Mouse (Mus musculus): Measurements from ENCODE around the gene Aqp2. TPM values are rescaled to one million over a fixed set of nuclear protein-coding genes. Genes with fewer than 3 reads are reported as not detected.

Gene Aqp2
- polyA plus RNA-seq, 1 experiment from 2014 or later = not detected

Other genes with a start within 250 kb of the Aqp2 start
- gene Fmnl3, start 208.6 kb upstream of the Aqp2 start, polyA plus RNA-seq (2016; fragmentation: Nextera tagmentation; extraction: Ambion mirVana) = 24.4 and 25.6 TPM in 2 replicates
- gene Tmbim6, start 186.2 kb upstream of the Aqp2 start, polyA plus RNA-seq (2016; fragmentation: Nextera tagmentation; extraction: Ambion mirVana) = 262 and 273 TPM in 2 replicates
- gene Nckap5l, start 121.3 kb upstream of the Aqp2 start, polyA plus RNA-seq (2016; fragmentation: Nextera tagmentation; extraction: Ambion mirVana) = 14.1 and 15.1 TPM in 2 replicates
- 16.0 and 16.7 TPM in 2 replicates for gene Bcdin3d, start 104.3 kb upstream of the Aqp2 start, polyA plus RNA-seq (2016; fragmentation: Nextera tagmentation; extraction: Ambion mirVana)
- 0.45 and 0.74 TPM in 2 replicates for gene Faim2, start 50.9 kb upstream of the Aqp2 start, polyA plus RNA-seq (2016; fragmentation: Nextera tagmentation; extraction: Ambion mirVana)
- 0.10 TPM in 1 of 2 replicates, not detected in the other for gene Aqp5, start 11.7 kb downstream of the Aqp2 start, polyA plus RNA-seq (2016; fragmentation: Nextera tagmentation; extraction: Ambion mirVana)
- 0.10 TPM in 1 of 2 replicates, not detected in the other for gene Aqp6, start 22.3 kb downstream of the Aqp2 start, polyA plus RNA-seq (2016; fragmentation: Nextera tagmentation; extraction: Ambion mirVana)
- 146 TPM in 2 replicates for gene Racgap1, start 72.6 kb downstream of the Aqp2 start, polyA plus RNA-seq (2016; fragmentation: Nextera tagmentation; extraction: Ambion mirVana)
- gene Asic1, start 91.3 kb downstream of the Aqp2 start, polyA plus RNA-seq (2016; fragmentation: Nextera tagmentation; extraction: Ambion mirVana) = 3.2 and 4.9 TPM in 2 replicates
- 83.3 and 89.1 TPM in 2 replicates for gene Smarcd1, start 123.1 kb downstream of the Aqp2 start, polyA plus RNA-seq (2016; fragmentation: Nextera tagmentation; extraction: Ambion mirVana)
- gene Gm17349, start 126.4 kb downstream of the Aqp2 start, polyA plus RNA-seq (2016; fragmentation: Nextera tagmentation; extraction: Ambion mirVana) = not detected in 2 replicates
- gene Gpd1, start 138.5 kb downstream of the Aqp2 start, polyA plus RNA-seq (2016; fragmentation: Nextera tagmentation; extraction: Ambion mirVana) = 0.42 and 0.55 TPM in 2 replicates
- 129 and 131 TPM in 2 replicates for gene Cox14, start 146.6 kb downstream of the Aqp2 start, polyA plus RNA-seq (2016; fragmentation: Nextera tagmentation; extraction: Ambion mirVana)
- gene Cers5, start 193.8 kb downstream of the Aqp2 start, polyA plus RNA-seq (2016; fragmentation: Nextera tagmentation; extraction: Ambion mirVana) = 60.2 and 63.8 TPM in 2 replicates